23 mouse cellular contexts compared by ENCODE assay signal in the genomic region with DNA sequence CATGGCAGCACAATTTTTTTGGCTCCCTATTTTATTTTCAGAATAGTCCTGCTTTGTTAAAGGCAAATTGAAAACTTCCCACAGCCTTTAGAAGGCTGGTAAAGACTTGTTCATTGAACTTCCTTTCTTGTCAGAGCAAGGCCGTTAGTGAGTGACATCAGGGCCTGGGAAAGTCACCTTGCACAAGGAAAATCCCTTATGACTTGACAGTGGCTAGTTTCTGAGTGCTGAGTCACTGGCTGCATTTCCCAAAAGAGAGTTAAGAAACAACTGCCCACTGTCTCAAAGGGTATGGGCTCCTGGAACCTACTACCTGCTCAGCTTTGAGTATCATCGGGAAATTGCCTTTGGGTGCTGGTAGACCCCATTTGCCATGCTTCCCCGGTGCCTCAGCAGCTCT.
DNase-seq lines count a peak whose midpoint lies in the region; ATAC-seq and TF ChIP-seq lines count a peak whose summit lies in the region.
"Had no signal": no experiment of that assay in that cellular context is flagged by ENCODE, and none has a peak within 500 bp of the region (broad histone marks: within the 10 kb centered on the region; RNA-seq: fewer than 3 reads in every experiment).

No protein-coding gene starts in this region.

- no peaks in the 10 kb centered on the region for H3K36me3 ChIP-seq in heart, embryonic 10.5 days
- no peaks in the 10 kb centered on the region for H3K36me3 ChIP-seq in heart, embryonic 11.5 days (ENCODE audit: control insufficient read depth, insufficient read depth, low read length)
- H3K36me3 ChIP-seq in CH12.LX (replicated peaks in 1 of 2; ENCODE audit: control insufficient read depth in 1 of 2, insufficient read depth in 1 of 2, low read length in 1 of 2) = no peaks in the 10 kb centered on the region
- H3K36me3 ChIP-seq in liver, embryonic 15.5 days (replicated peaks) = no peaks in the 10 kb centered on the region
- H3K36me3 ChIP-seq: embryonic facial prominence, embryonic 15.5 days; forebrain, embryonic 10.5 days; G1E; limb, embryonic 15.5 days; lung, embryonic 15.5 days; midbrain, embryonic 15.5 days had no signal

- H3K4me2 ChIP-seq in heart, embryonic 11.5 days = no peak overlapping the region
- H3K4me2 ChIP-seq in CH12.LX (ENCODE audit: insufficient read depth, low read depth, poor library complexity, severe bottlenecking) = no peak overlapping the region
- no peak overlapping the region for H3K4me2 ChIP-seq in liver, embryonic 15.5 days
- H3K4me2 ChIP-seq: embryonic facial prominence, embryonic 15.5 days; limb, embryonic 15.5 days; lung, embryonic 15.5 days; midbrain, embryonic 15.5 days had no signal

- peaks cover 19% of the 10 kb centered on the region for H3K4me1 ChIP-seq in heart, embryonic 10.5 days
- peaks cover 6% of the 10 kb centered on the region for H3K4me1 ChIP-seq in heart, embryonic 11.5 days (ENCODE audit: control insufficient read depth, insufficient read depth, low read length)
- peaks cover 20 to 40% of the 10 kb centered on the region in 2 experiments for H3K4me1 ChIP-seq in CH12.LX (ENCODE audit: control insufficient read depth in 1 of 2, insufficient read depth in 2 of 2)
- peaks cover 49% of the 10 kb centered on the region for H3K4me1 ChIP-seq in liver, embryonic 15.5 days (replicated peaks)

- no peak for TF ChIP-seq CTCF in CH12.LX (conservative IDR thresholded peaks at IDR 0.05 in 1 of 2, IDR thresholded peaks at IDR 0.05 in 1 of 2; ENCODE audit: low read depth in 2 of 2, low read length in 2 of 2)

- ATAC-seq in heart, embryonic 11.5 days (replicated peaks; ENCODE audit: insufficient number of reproducible peaks, low FRiP score, low TSS enrichment) = no peak
- ATAC-seq in liver, embryonic 15.5 days (ENCODE audit: insufficient read depth) = no peak
- ATAC-seq: forebrain, postnatal 0 days; hindbrain, postnatal 0 days; midbrain, embryonic 15.5 days had no signal

- DNase-seq in heart, embryonic 10.5 days (ENCODE audit: low spot score) = no peak
- no peak for DNase-seq in CH12.LX (ENCODE audit: extremely low read depth)
- peak; percentile 35 for DNase-seq in adrenal gland, postnatal 14 days
- DNase-seq in gastrocnemius, postnatal 25 days = no peak
- no peak for DNase-seq in cerebellum, adult 9-10 months
- DNase-seq: cerebellum, postnatal 10 days; embryo, embryonic 11 days; forebrain, postnatal 0 days; heart, adult 11 months; kidney, adult 18-20 months; kidney, postnatal 10 days; lung, postnatal 4 days; thymus, postnatal 36 days had no signal

- H3K9ac ChIP-seq in heart, embryonic 11.5 days (ENCODE audit: low read depth, low read length) = no peak overlapping the region
- no peak overlapping the region for H3K9ac ChIP-seq in CH12.LX (ENCODE audit: insufficient read depth, low read depth)
- no peak overlapping the region for H3K9ac ChIP-seq in liver, embryonic 15.5 days
- H3K9ac ChIP-seq: embryonic facial prominence, embryonic 15.5 days; forebrain, postnatal 0 days; limb, embryonic 15.5 days; lung, embryonic 15.5 days; midbrain, embryonic 15.5 days had no signal

- no peak for TF ChIP-seq POLR2A in CH12.LX (IDR thresholded peaks at IDR 0.05; ENCODE audit: low read depth, low read length)

- TF ChIP-seq RAD21 in CH12.LX (IDR thresholded peaks at IDR 0.05; ENCODE audit: low read depth, low read length) = no peak

- H3K27ac ChIP-seq in heart, embryonic 10.5 days = 0 out of 2 replicates have a peak overlapping the region, but pooled peaks have one; percentile 36
- no peak overlapping the region for H3K27ac ChIP-seq in heart, embryonic 11.5 days (ENCODE audit: low read depth, low read length)
- no peak overlapping the region for H3K27ac ChIP-seq in CH12.LX (ENCODE audit: insufficient read depth, low read depth)
- H3K27ac ChIP-seq in liver, embryonic 15.5 days (replicated peaks) = peak overlapping the region; percentile 14
- H3K27ac ChIP-seq: embryonic facial prominence, embryonic 15.5 days; forebrain, embryonic 10.5 days; hindbrain, postnatal 0 days; limb, embryonic 15.5 days; lung, embryonic 15.5 days; midbrain, embryonic 15.5 days had no signal

- 69% methylated on average over 3 of the region's 3 CpGs for WGBS in heart, embryonic 10.5 days
- 70% methylated on average over 3 of the region's 3 CpGs for WGBS in heart, embryonic 11.5 days (ENCODE audit: insufficient replicate concordance)
- WGBS in liver, embryonic 15.5 days (ENCODE audit: insufficient replicate concordance) = 70% methylated on average over 3 of the region's 3 CpGs

- no peak for TF ChIP-seq EP300 in CH12.LX (IDR thresholded peaks at IDR 0.05; ENCODE audit: low read length)

- dilution Hi-C loops in CH12.LX (cut with MboI; ENCODE audit: extremely low pct_ligation_motif_present, extremely low pct_unique_long_range_greater_than_20kb, low sequenced_read_pairs) = no loop called here

- no peaks in the 10 kb centered on the region for H3K27me3 ChIP-seq in heart, embryonic 10.5 days (ENCODE audit: insufficient read depth, poor library complexity, severe bottlenecking)
- H3K27me3 ChIP-seq in heart, embryonic 11.5 days (ENCODE audit: control insufficient read depth, insufficient read depth, low read length) = no peaks in the 10 kb centered on the region
- H3K27me3 ChIP-seq in CH12.LX (replicated peaks) = no peaks in the 10 kb centered on the region
- no peaks in the 10 kb centered on the region for H3K27me3 ChIP-seq in liver, embryonic 15.5 days
- H3K27me3 ChIP-seq: embryonic facial prominence, embryonic 15.5 days; limb, embryonic 15.5 days; lung, embryonic 15.5 days; midbrain, embryonic 15.5 days had no signal

- H3K4me3 ChIP-seq in heart, embryonic 10.5 days = no peak overlapping the region
- no peak overlapping the region for H3K4me3 ChIP-seq in heart, embryonic 11.5 days (ENCODE audit: low read depth, low read length)
- no peak overlapping the region for H3K4me3 ChIP-seq in CH12.LX (replicated peaks in 1 of 3; ENCODE audit: low read depth in 2 of 3, low read length in 2 of 3, poor library complexity in 1 of 3)
- H3K4me3 ChIP-seq in liver, embryonic 15.5 days (replicated peaks) = no peak overlapping the region
- H3K4me3 ChIP-seq: embryonic facial prominence, embryonic 15.5 days; forebrain, embryonic 10.5 days; limb, embryonic 15.5 days; lung, embryonic 15.5 days; midbrain, embryonic 15.5 days; myocyte had no signal

- H3K9me3 ChIP-seq in heart, embryonic 10.5 days = no peaks in the 10 kb centered on the region
- H3K9me3 ChIP-seq in heart, embryonic 11.5 days (replicated peaks; ENCODE audit: control insufficient read depth, low read length) = no peaks in the 10 kb centered on the region
- peaks cover 1% of the 10 kb centered on the region for H3K9me3 ChIP-seq in CH12.LX (replicated peaks; ENCODE audit: low read length)
- no peaks in the 10 kb centered on the region for H3K9me3 ChIP-seq in liver, embryonic 15.5 days (replicated peaks)
- H3K9me3 ChIP-seq: embryonic facial prominence, embryonic 15.5 days; forebrain, embryonic 10.5 days; G1E; limb, embryonic 15.5 days; lung, embryonic 15.5 days; midbrain, embryonic 15.5 days had no signal

- in situ Hi-C loops in CH12.LX (cut with MboI; ENCODE audit: low pct_ligation_motif_present, low pct_unique_long_range_greater_than_20kb, low sequenced_read_pairs) = no loop called here

- no peaks in the 10 kb centered on the region for H3K79me2 ChIP-seq in CH12.LX (replicated peaks; ENCODE audit: control insufficient read depth, extremely low read depth, insufficient read depth, poor library complexity, severe bottlenecking)

TF ChIP-seq in CH12.LX, 34 proteins besides CTCF, POLR2A, EP300 and RAD21:
- no peak for TF ChIP-seq MYC (IDR thresholded peaks at IDR 0.05; ENCODE audit: low read depth, low read length)
- 0 out of 2 replicates have a peak, but pooled peaks have one; percentile 28 for TF ChIP-seq MAFK (IDR thresholded peaks at IDR 0.05; ENCODE audit: insufficient replicate concordance, low read length)
- no peak for TF ChIP-seq NRF1 (IDR thresholded peaks at IDR 0.05; ENCODE audit: low read depth, low read length)
- TF ChIP-seq IRF4 (IDR thresholded peaks at IDR 0.05; ENCODE audit: low read depth, low read length) = peak; percentile 41
- TF ChIP-seq ETS1 (conservative IDR thresholded peaks at IDR 0.05; ENCODE audit: low read depth, low read length) = peak; percentile 74

Comparison
In these comparisons a context has a peak if more than half of its experiments do, and no peak if none do; other contexts are left out.
1. H3K27ac ChIP-seq: peak in heart, embryonic 10.5 days (single experiment) and liver, embryonic 15.5 days (single experiment); none in heart, embryonic 11.5 days (single experiment) and CH12.LX (single experiment).